Mouse (Mus musculus) kidney, adult 2 months (tissue): ENCODE measurements at regions not wholly inside any gene's neighbourhood (a gene's known extent, or its start where the extent isn't known, plus 50 kb on each side); places are given as distances from the start of the nearest gene placed in this dataset.

Experiments
- DNase-seq: peaks from one replicate; pipeline ENCODE4 v3.0.0; 2021
- H3K27ac ChIP-seq: fragments of 200-500 bp; 2 replicates; pipeline ENCODE4 v1.5.1; 2012; ENCODE audit warnings: low read depth, low read length, control low read depth, inconsistent platforms; ENCODE audit not compliant: insufficient read depth
- H3K27me3 ChIP-seq: fragments of 200-500 bp; replicated peaks from 2 replicates; pipeline ENCODE4 v1.6.1; 2012; ENCODE audit warnings: mild to moderate bottlenecking, moderate library complexity, low read length, inconsistent platforms; ENCODE audit not compliant: control insufficient read depth, insufficient read depth
- H3K36me3 ChIP-seq: fragments of 200-500 bp; 2 replicates; pipeline ENCODE4 v1.6.1; 2012; ENCODE audit warnings: mild to moderate bottlenecking, moderate library complexity, low read length, inconsistent platforms; ENCODE audit not compliant: control insufficient read depth, insufficient read depth
- H3K4me1 ChIP-seq: fragments of 200-500 bp; 2 replicates; pipeline ENCODE4 v1.6.1; 2011; ENCODE audit warnings: low read length; ENCODE audit not compliant: control insufficient read depth, insufficient read depth
- H3K4me3 ChIP-seq: fragments of 200-500 bp; 2 replicates; pipeline ENCODE4 v1.5.1; 2011; ENCODE audit warnings: mild to moderate bottlenecking, low read depth, low read length, control low read depth; ENCODE audit not compliant: insufficient read depth
- CTCF ChIP-seq: fragments of 200-500 bp; conservative IDR thresholded peaks from 2 replicates; pipeline ENCODE4 v1.5.1; 2011; ENCODE audit warnings: low read depth, mild to moderate bottlenecking, control low read depth, low read length, moderate library complexity, mixed read lengths; ENCODE audit not compliant: insufficient read depth, insufficient read length
- POLR2A ChIP-seq: fragments of 200-500 bp; IDR thresholded peaks from one replicate; pipeline ENCODE4 v1.6.1; 2011; ENCODE audit warnings: low read depth, low read length, control low read depth
- WGBS: fragments of 180-500 bp; shearing (Covaris S2); methylation state at CpG from one replicate; pipeline ENCODE4 v1.1.7; 2018; 5-methylcytosine and 5-hydroxymethylcytosine counted together

DNA sequence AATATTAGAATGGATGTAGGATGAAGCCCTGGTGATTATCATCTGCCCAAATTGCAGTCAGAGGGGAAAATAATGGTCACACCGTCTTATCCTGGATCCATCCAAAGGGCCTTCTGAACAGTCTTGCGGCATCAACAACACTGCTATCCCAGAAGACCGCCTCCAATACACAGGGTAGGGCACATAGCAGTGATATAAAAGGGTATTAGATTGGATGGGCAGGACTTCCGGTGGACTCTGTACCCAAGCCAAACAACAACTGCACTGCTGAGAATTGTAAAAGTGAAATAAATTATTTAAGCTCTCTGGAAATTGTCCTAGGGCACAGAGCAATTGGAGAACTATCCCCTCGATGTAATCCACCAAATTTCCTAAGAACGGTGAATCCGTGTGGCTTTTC, 173.0 kb upstream of the Klf7 start:
- H3K27me3 ChIP-seq = no peaks in the 10 kb centered on the region
- DNase-seq = no peak
- no peaks in the 10 kb centered on the region for H3K36me3 ChIP-seq
- no peak overlapping the region for H3K27ac ChIP-seq
- WGBS = 66% methylated on average over 7 of the region's 7 CpGs
- H3K4me3 ChIP-seq = no peak overlapping the region
- TF ChIP-seq POLR2A (no peak), CTCF (no peak)
- no peaks in the 10 kb centered on the region for H3K4me1 ChIP-seq

DNA sequence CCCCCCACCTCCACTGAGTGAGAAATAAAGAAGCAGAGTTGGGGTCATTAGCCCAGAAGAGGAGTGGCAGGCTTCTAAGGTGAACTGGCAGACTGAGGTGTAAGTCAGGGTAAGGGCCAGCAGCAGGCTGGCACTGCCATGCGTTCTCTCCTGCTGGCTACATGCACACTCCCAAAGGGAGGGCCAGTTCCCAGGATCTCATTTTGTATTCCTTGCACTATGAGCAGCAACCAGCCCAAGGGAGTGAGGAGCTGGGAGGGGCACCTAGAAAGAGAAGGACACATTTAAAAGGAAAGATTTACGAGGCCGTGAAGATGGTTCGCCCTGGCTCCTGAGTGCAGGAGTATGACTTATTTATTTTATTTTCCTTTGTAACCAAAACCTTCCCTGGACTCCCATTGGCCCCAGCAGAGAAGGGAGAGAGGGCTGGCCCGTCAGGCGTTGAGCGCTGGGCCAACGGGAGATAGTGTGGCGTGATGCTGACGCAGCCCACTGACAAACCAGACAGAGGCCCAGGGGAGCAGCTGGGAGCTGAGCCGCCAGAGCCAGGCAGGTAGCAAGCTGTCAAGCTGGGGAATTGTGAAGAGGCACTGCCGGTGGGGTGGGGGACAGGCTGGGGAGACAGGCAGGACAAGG, 166.8 kb upstream of the Klf7 start:
- WGBS = 32% methylated on average over 12 of the region's 12 CpGs
- no peaks in the 10 kb centered on the region for H3K27me3 ChIP-seq
- H3K27ac ChIP-seq = no peak overlapping the region
- no peak for DNase-seq
- no peak overlapping the region for H3K4me3 ChIP-seq
- no peaks in the 10 kb centered on the region for H3K4me1 ChIP-seq
- TF ChIP-seq CTCF = no peak
- TF ChIP-seq POLR2A = no peak
- H3K36me3 ChIP-seq = no peaks in the 10 kb centered on the region

GRCm38 (mm10) chr1:64287068-64287467, 165.0 kb upstream of the Klf7 start:
- Histone ChIP-seq H3K4me3 (no peak overlapping the region), H3K36me3 (no peaks in the 10 kb centered on the region), H3K27ac (no peak overlapping the region), H3K27me3 (no peaks in the 10 kb centered on the region), H3K4me1 (no peaks in the 10 kb centered on the region)
- no peak for DNase-seq
- TF ChIP-seq CTCF (no peak), POLR2A (no peak)
- WGBS = 63% methylated on average over 2 of the region's 2 CpGs

DNA sequence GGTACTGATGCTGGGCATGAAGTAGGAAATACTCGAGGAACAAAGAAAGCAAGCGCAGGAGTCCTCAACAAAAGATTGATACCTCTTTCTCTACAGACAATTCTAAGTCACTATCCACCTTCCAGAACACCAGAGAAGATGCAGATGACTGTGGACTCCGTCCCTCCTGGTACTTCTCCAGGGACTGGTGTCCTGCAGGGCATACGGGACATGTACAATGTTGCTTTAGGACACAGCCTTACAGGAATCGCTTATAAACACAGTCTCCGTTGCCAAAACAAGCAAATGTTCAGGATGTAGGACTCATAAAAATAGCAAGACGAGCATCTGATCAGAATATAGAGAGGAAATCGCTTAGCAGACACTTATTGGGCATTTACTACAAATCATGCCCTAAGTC, 162.6 kb upstream of the Klf7 start:
- no peaks in the 10 kb centered on the region for H3K36me3 ChIP-seq
- H3K4me1 ChIP-seq = no peaks in the 10 kb centered on the region
- H3K27ac ChIP-seq = no peak overlapping the region
- no peaks in the 10 kb centered on the region for H3K27me3 ChIP-seq
- TF ChIP-seq CTCF (no peak), POLR2A (no peak)
- 60% methylated on average over 8 of the region's 8 CpGs for WGBS
- H3K4me3 ChIP-seq = no peak overlapping the region
- DNase-seq = no peak

DNA sequence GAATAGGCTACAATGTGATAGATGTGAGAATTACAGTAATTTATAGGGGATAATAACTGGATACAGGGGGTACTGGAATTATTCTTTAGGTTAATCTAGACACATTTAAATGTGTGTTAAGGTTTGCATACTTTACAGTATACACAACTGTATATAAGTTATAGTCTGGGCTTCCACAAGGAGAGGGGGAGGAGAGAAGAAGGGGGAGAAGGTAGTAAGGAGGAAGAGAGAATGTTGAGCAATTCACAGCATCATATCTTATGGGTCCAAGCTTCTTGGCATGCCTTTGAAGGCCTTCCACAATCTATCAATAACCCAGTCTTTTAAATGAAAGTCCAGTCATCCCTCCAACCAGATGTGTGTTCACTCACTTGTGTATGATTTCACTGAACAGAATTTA, 153.8 kb upstream of the Klf7 start:
- no peak for DNase-seq
- Histone ChIP-seq H3K27ac (no peak overlapping the region), H3K4me3 (no peak overlapping the region), H3K36me3 (no peaks in the 10 kb centered on the region), H3K4me1 (no peaks in the 10 kb centered on the region), H3K27me3 (no peaks in the 10 kb centered on the region)
- TF ChIP-seq POLR2A (no peak), CTCF (no peak)

GRCm38 (mm10) chr1:64275086-64275802, 153.2 kb upstream of the Klf7 start:
- H3K4me1 ChIP-seq = no peaks in the 10 kb centered on the region
- no peak overlapping the region for H3K27ac ChIP-seq
- H3K4me3 ChIP-seq = no peak overlapping the region
- TF ChIP-seq POLR2A (no peak), CTCF (no peak)
- H3K36me3 ChIP-seq = no peaks in the 10 kb centered on the region
- no peaks in the 10 kb centered on the region for H3K27me3 ChIP-seq
- 69% methylated on average over 3 of the region's 3 CpGs for WGBS
- no peak for DNase-seq

DNA sequence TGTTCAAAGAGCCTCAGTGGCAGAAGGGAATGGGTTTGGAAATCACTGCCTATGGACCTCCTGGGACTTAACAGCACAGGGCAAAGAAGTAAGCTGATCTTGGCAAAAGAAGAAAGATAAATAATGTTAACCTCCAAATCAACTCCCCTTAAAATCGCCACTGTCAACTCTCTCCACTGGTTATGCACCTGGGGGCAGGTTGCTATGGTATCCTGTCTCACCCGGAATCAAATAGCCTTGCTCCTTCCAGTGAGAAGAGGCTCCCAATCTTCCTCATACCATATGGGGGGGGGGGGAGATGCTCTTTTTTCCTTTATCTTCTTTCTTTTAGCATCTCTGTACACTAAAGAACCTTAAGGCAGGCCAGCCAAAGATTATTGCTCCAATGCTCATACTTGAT, 135.2 kb upstream of the Klf7 start:
- Histone ChIP-seq H3K27ac (no peak overlapping the region), H3K4me1 (no peaks in the 10 kb centered on the region), H3K27me3 (no peaks in the 10 kb centered on the region), H3K4me3 (no peak overlapping the region), H3K36me3 (no peaks in the 10 kb centered on the region)
- no peak for TF ChIP-seq POLR2A
- TF ChIP-seq CTCF = no peak
- WGBS = 38% methylated on average over 2 of the region's 2 CpGs
- DNase-seq = no peak
